Mouse (Mus musculus) kidney, embryonic 14.5 days (tissue): ENCODE measurements around the gene Bahcc1. TPM values are rescaled to one million over a fixed set of nuclear protein-coding genes. Genes with fewer than 3 reads are reported as not detected.

Source experiments
- ATAC-seq: fragments of 200-750 bp; cut with Nextera tagmentation; 2 replicates; pipeline ENCODE4 v1.8.0; 2017; ENCODE audit warnings: moderate number of reproducible peaks, mild to moderate bottlenecking, moderate TSS enrichment, moderate library complexity; ENCODE audit not compliant: low FRiP score, low TSS enrichment
- H3K27ac ChIP-seq: fragments of 300-500 bp; sonication (generic); 2 replicates; pipeline ENCODE4 v1.5.1; 2014; ENCODE audit warnings: low read depth, mild to moderate bottlenecking, low read length, moderate library complexity, mixed read lengths
- H3K27me3 ChIP-seq: fragments of 300-500 bp; sonication (generic); 2 replicates; pipeline ENCODE4 v1.6.1; 2014; ENCODE audit warnings: mild to moderate bottlenecking, low read length; ENCODE audit not compliant: control insufficient read depth, insufficient read depth
- H3K36me3 ChIP-seq: fragments of 300-500 bp; sonication (generic); 2 replicates; pipeline ENCODE4 v1.6.1; 2014; ENCODE audit warnings: low read length, mixed read lengths; ENCODE audit not compliant: control insufficient read depth, insufficient read depth
- H3K4me1 ChIP-seq: fragments of 300-500 bp; sonication (generic); 2 replicates; pipeline ENCODE4 v1.6.1; 2014; ENCODE audit warnings: low read length, mixed read lengths; ENCODE audit not compliant: control insufficient read depth, insufficient read depth
- H3K4me2 ChIP-seq: fragments of 300-500 bp; sonication (generic); replicated peaks from 2 replicates; pipeline ENCODE4 v1.6.1; 2014; ENCODE audit warnings: low read depth, mild to moderate bottlenecking, low read length
- H3K4me3 ChIP-seq: fragments of 300-500 bp; sonication (generic); 2 replicates; pipeline ENCODE4 v1.5.1; 2014; ENCODE audit warnings: mild to moderate bottlenecking, low read length
- H3K9ac ChIP-seq: fragments of 300-500 bp; sonication (generic); 2 replicates; pipeline ENCODE4 v1.6.1; 2014; ENCODE audit warnings: low read depth, mild to moderate bottlenecking, low read length, moderate library complexity
- H3K9me3 ChIP-seq: fragments of 300-500 bp; sonication (generic); 2 replicates; pipeline ENCODE4 v1.6.1; 2016; ENCODE audit warnings: low read length; ENCODE audit not compliant: control insufficient read depth
- whole genome bisulfite sequencing: fragments of 180-500 bp; shearing (Covaris S2); extraction: QIAGEN DNeasy Blood & Tissue Kit; methylation state at CpG from one replicate; pipeline ENCODE4 v1.1.7; 2014; 5-methylcytosine and 5-hydroxymethylcytosine counted together
- polyA plus RNA-seq: library from polyadenylated mRNA; unstranded; fragments of >200 nt; fragmentation: Nextera tagmentation; extraction: Ambion mirVana; gene quantifications from 2 replicates; pipeline ENCODE4 v1.2.1, GENCODE M21; 2014

The Bahcc1 gene
- polyA plus RNA-seq, 1 experiment from 2014 or later: 27.2 TPM

- H3K9me3 ChIP-seq: no peaks in the 10 kb centered on the region
- H3K36me3 ChIP-seq: no peaks in the 10 kb centered on the region
- WGBS: 8% methylated on average over 22 of the region's 22 CpGs
- no peaks in the 10 kb centered on the region for H3K27me3 ChIP-seq
- ATAC-seq: no peak
- H3K4me2 ChIP-seq: peak overlapping the region; percentile 98
- H3K4me1 ChIP-seq: peaks cover 75% of the 10 kb centered on the region
- peak overlapping the region; percentile 98 for H3K27ac ChIP-seq
- H3K4me3 ChIP-seq: no peak overlapping the region
- H3K9ac ChIP-seq: peak overlapping the region; percentile 23; the same call in 1 of the 2 replicates
Observed at GRCm38 (mm10) chr11:120242726-120243530, 10.2 kb downstream of the Bahcc1 start.

- 9% methylated on average over 6 of the region's 6 CpGs for WGBS
- peak overlapping the region; percentile 15; the same call in 1 of the 2 replicates for H3K4me2 ChIP-seq
- H3K27ac ChIP-seq: peak overlapping the region; percentile 98
- H3K9me3 ChIP-seq: no peaks in the 10 kb centered on the region
- H3K4me1 ChIP-seq: peaks cover 75% of the 10 kb centered on the region
- H3K4me3 ChIP-seq: no peak overlapping the region
- ATAC-seq: no peak
- no peaks in the 10 kb centered on the region for H3K27me3 ChIP-seq
- H3K9ac ChIP-seq: peak overlapping the region; percentile 23; the same call in 1 of the 2 replicates
- H3K36me3 ChIP-seq: no peaks in the 10 kb centered on the region
Observed at GRCm38 (mm10) chr11:120243531-120243820, 10.7 kb downstream of the Bahcc1 start.

- 78% methylated on average over 10 of the region's 10 CpGs for WGBS
Observed at GRCm38 (mm10) chr11:120248160-120248793, 15.5 kb downstream of the Bahcc1 start.

GRCm38 (mm10) chr11:120248899-120249298 is 16.2 kb downstream of the Bahcc1 start:
- 80% methylated on average over 6 of the region's 6 CpGs for WGBS
- Histone ChIP-seq H3K36me3 (no peaks in the 10 kb centered on the region; the same call in 1 of the 2 replicates), H3K27me3 (no peaks in the 10 kb centered on the region), H3K4me3 (no peak overlapping the region), H3K27ac (peak overlapping the region; percentile 20; the same call in 1 of the 2 replicates), H3K9ac (no peak overlapping the region), H3K9me3 (no peaks in the 10 kb centered on the region), H3K4me1 (peaks cover 65% of the 10 kb centered on the region), H3K4me2 (no peak overlapping the region)
- no peak for ATAC-seq

More at GRCm38 (mm10) chr11:120248160-120248793, 15.5 kb downstream of the Bahcc1 start:
- H3K4me1 ChIP-seq: peaks cover 67% of the 10 kb centered on the region
- H3K27me3 ChIP-seq: no peaks in the 10 kb centered on the region
- no peak for ATAC-seq
- H3K36me3 ChIP-seq: no peaks in the 10 kb centered on the region
- H3K9me3 ChIP-seq: no peaks in the 10 kb centered on the region
- peak overlapping the region; percentile 20; the same call in 1 of the 2 replicates for H3K27ac ChIP-seq
- no peak overlapping the region for H3K4me3 ChIP-seq
- H3K4me2 ChIP-seq: no peak overlapping the region
- 0 out of 2 replicates have a peak overlapping the region, but pooled peaks have one; percentile 0 for H3K9ac ChIP-seq

- Histone ChIP-seq H3K9ac (no peak overlapping the region), H3K9me3 (no peaks in the 10 kb centered on the region), H3K4me3 (no peak overlapping the region), H3K27ac (no peak overlapping the region), H3K27me3 (no peaks in the 10 kb centered on the region), H3K4me1 (peaks cover 78% of the 10 kb centered on the region), H3K36me3 (no peaks in the 10 kb centered on the region; the same call in 1 of the 2 replicates), H3K4me2 (no peak overlapping the region)
- ATAC-seq: no peak
- 77% methylated on average over 18 of the region's 18 CpGs for WGBS
Observed at GRCm38 (mm10) chr11:120250991-120251949, 18.5 kb downstream of the Bahcc1 start.

- Histone ChIP-seq H3K4me2 (no peak overlapping the region), H3K9me3 (no peaks in the 10 kb centered on the region), H3K27me3 (no peaks in the 10 kb centered on the region), H3K27ac (peak overlapping the region; percentile 30; the same call in 1 of the 2 replicates), H3K4me3 (no peak overlapping the region), H3K4me1 (peaks cover 78% of the 10 kb centered on the region), H3K9ac (no peak overlapping the region), H3K36me3 (no peaks in the 10 kb centered on the region; the same call in 1 of the 2 replicates)
- ATAC-seq: no peak
- WGBS: 58% methylated on average over 6 of the region's 6 CpGs
Observed at GRCm38 (mm10) chr11:120251950-120252308, 19.2 kb downstream of the Bahcc1 start.

- H3K27me3 ChIP-seq: no peaks in the 10 kb centered on the region
- H3K4me2 ChIP-seq: no peak overlapping the region
- no peak; the same call in 1 of the 2 replicates for ATAC-seq
- peaks cover 79% of the 10 kb centered on the region for H3K4me1 ChIP-seq
- 40% methylated on average over 5 of the region's 5 CpGs for WGBS
- H3K4me3 ChIP-seq: no peak overlapping the region
- H3K9ac ChIP-seq: no peak overlapping the region
- H3K9me3 ChIP-seq: no peaks in the 10 kb centered on the region
- H3K36me3 ChIP-seq: no peaks in the 10 kb centered on the region; the same call in 1 of the 2 replicates
- H3K27ac ChIP-seq: peak overlapping the region; percentile 30; the same call in 1 of the 2 replicates
Observed at GRCm38 (mm10) chr11:120252398-120252797, 19.7 kb downstream of the Bahcc1 start.

- Histone ChIP-seq H3K27me3 (no peaks in the 10 kb centered on the region), H3K4me1 (peaks cover 79% of the 10 kb centered on the region), H3K36me3 (no peaks in the 10 kb centered on the region; the same call in 1 of the 2 replicates), H3K27ac (peak overlapping the region; percentile 30; the same call in 1 of the 2 replicates), H3K9me3 (no peaks in the 10 kb centered on the region), H3K4me3 (no peak overlapping the region), H3K9ac (no peak overlapping the region), H3K4me2 (no peak overlapping the region)
- ATAC-seq: peak; percentile 28; the same call in 1 of the 2 replicates
- 54% methylated on average over 12 of the region's 12 CpGs for WGBS
Observed at GRCm38 (mm10) chr11:120252843-120253645, 20.3 kb downstream of the Bahcc1 start.
